Mouse (Mus musculus) forelimb bud, embryonic 11.5 days (tissue): ENCODE results near the gene Dclre1c.

Experiments
- DNase-seq: peaks from one replicate; pipeline ENCODE4 v3.0.0-alpha.2; 2012; ENCODE audit warnings: low read depth, low spot score

Gene Dclre1c

GRCm38 (mm10) chr2:3474861-3475283, 50.9 kb downstream of the Dclre1c start, which contains the start of gene Suv39h2:
TSS of gene Suv39h2 (minus strand) at chr2:3475031.
- DNase-seq = peak; percentile 96

GRCm38 (mm10) chr2:3475746-3476251, 51.9 kb downstream of the Dclre1c start:
- no peak for DNase-seq

GRCm38 (mm10) chr2:3480239-3480638, 56.3 kb downstream of the Dclre1c start:
- no peak for DNase-seq

GRCm38 (mm10) chr2:3489816-3490215, 65.9 kb downstream of the Dclre1c start:
- no peak for DNase-seq

GRCm38 (mm10) chr2:3493833-3494409, 70.0 kb downstream of the Dclre1c start:
- DNase-seq = no peak

GRCm38 (mm10) chr2:3499543-3499942, 75.6 kb downstream of the Dclre1c start:
- no peak for DNase-seq

- DNase-seq = no peak
These were observed 77.0 kb downstream of the Dclre1c start for GRCm38 (mm10) chr2:3500886-3501285.

- peak; percentile 54 for DNase-seq
These were observed 88.1 kb downstream of the Dclre1c start for GRCm38 (mm10) chr2:3512076-3512475.

- DNase-seq = peak; percentile 100
These were observed 88.9 kb downstream of the Dclre1c start, which contains the start of the genes Gm45902, Hspa14 and Cdnf for GRCm38 (mm10) chr2:3512552-3513454. TSS of gene Gm45902 (minus strand) at chr2:3512790. TSS of gene Hspa14 (minus strand) at chr2:3512814. TSS of gene Cdnf (plus strand) at chr2:3513030.
